Comparison of ENCODE assay signal across 19 mouse cellular contexts in the genomic region with DNA sequence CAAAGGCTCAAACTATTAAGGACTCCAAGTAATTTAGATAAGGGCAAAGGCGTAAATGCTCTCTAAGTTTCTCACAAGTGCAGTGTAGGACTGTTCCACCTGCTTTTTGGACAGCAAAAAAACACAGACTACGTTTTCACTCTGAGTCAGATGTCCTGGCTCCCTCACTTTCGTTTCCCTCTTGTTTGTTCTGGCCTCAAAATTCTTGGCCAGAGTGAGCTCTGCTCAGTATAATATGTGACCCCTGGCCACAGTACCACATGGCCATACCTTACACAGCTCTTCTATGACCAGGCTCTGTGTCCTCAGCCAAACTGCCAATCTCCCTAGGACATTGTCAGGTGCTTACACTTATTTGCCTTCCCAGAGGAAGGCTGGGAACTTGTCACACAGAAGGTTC.
"Had no signal": no experiment of that assay in that cellular context is flagged by ENCODE, and none has a peak within 500 bp of the region (broad histone marks: within the 10 kb centered on the region; RNA-seq: fewer than 3 reads in every experiment).

No protein-coding gene starts in this region.

- H3K9me3 ChIP-seq: kidney, embryonic 15.5 days; liver, embryonic 13.5 days; neural tube, embryonic 12.5 days; neural tube, embryonic 15.5 days had no signal

- H3K4me3 ChIP-seq: kidney, embryonic 15.5 days; liver, embryonic 13.5 days; neural tube, embryonic 12.5 days; neural tube, embryonic 15.5 days had no signal

- H3K27ac ChIP-seq: kidney, embryonic 15.5 days; liver, embryonic 13.5 days; neural tube, embryonic 12.5 days; neural tube, embryonic 15.5 days had no signal

- H3K4me2 ChIP-seq: kidney, embryonic 15.5 days; liver, embryonic 13.5 days; midbrain, embryonic 11.5 days; neural tube, embryonic 12.5 days; neural tube, embryonic 15.5 days had no signal

- H3K9ac ChIP-seq: kidney, embryonic 15.5 days; liver, embryonic 13.5 days; neural tube, embryonic 12.5 days; neural tube, embryonic 15.5 days had no signal

- DNase-seq: kidney, adult 11 months; kidney, adult 8-10 months; kidney, postnatal 10 days; kidney, postnatal 36 days; layer of hippocampus, adult 9-11 months; liver, embryonic 13.5 days; lung, adult 2 months; lung, postnatal 14 days; lung, postnatal 4 days; midbrain, embryonic 14.5 days; right cerebral cortex, adult 18-20 months; right cerebral cortex, postnatal 14 days; right cerebral cortex, postnatal 4 days; thymus, adult 2 months; thymus, postnatal 25 days had no signal

- H3K27me3 ChIP-seq: kidney, embryonic 15.5 days; liver, embryonic 13.5 days; neural tube, embryonic 12.5 days; neural tube, embryonic 15.5 days had no signal

- H3K36me3 ChIP-seq: kidney, embryonic 15.5 days; liver, embryonic 13.5 days; neural tube, embryonic 12.5 days; neural tube, embryonic 15.5 days had no signal

- H3K4me1 ChIP-seq: kidney, embryonic 15.5 days; liver, embryonic 13.5 days; neural tube, embryonic 12.5 days; neural tube, embryonic 15.5 days had no signal
